Mouse (Mus musculus) embryonic fibroblast, embryonic 13.5 days (primary cell): ENCODE measurements around the gene Wdr54.

Source experiments
- CTCF ChIP-seq: IDR thresholded peaks from 2 replicates; pipeline ENCODE4 v1.5.1; 2011; ENCODE audit warnings: mild to moderate bottlenecking, control low read depth, low read length, moderate library complexity, borderline replicate concordance; ENCODE audit not compliant: insufficient read depth
- POLR2A ChIP-seq: IDR thresholded peaks from 2 replicates; pipeline ENCODE4 v1.6.1; 2011; ENCODE audit warnings: low read depth, mild to moderate bottlenecking, control low read depth, low read length, moderate library complexity

DNA sequence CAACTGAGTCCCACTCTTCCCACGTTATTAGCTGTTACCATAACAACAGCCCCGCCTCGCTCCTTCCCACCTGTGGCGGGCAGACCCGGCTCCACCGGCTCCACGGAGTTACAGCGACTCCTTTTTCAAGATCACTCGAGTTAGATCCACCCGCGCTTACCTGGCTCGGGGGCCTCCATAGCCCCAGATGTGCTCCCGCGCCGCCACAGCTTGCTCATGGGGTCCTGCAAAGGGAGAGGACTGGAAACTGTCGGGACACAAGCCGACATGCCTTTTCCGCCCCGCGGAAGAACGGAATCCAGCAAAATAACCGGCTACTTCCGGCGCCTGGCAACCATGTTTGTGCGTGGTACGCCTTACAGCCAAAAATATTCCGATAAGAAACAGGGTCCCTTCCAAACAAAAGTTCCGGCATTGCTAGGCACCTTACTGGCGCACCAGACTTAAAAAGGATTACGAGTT is 31.3 kb downstream of the Wdr54 start:
- TF ChIP-seq CTCF (no peak), POLR2A (peak; percentile 63)
